Mouse (Mus musculus) liver, postnatal 0 days (tissue): ENCODE results near the gene Lig3. TPM values are rescaled to one million over a fixed set of nuclear protein-coding genes. Genes with fewer than 3 reads are reported as not detected.

Source experiments
- ATAC-seq: fragments of 200-750 bp; cut with Nextera tagmentation; 2 replicates; pipeline ENCODE4 v1.8.0; 2017; ENCODE audit warnings: mild to moderate bottlenecking, moderate library complexity
- DNase-seq: peaks from one replicate; pipeline ENCODE4 v3.0.0-alpha.2; 2016
- H3K27ac ChIP-seq: fragments of 300-500 bp; sonication (generic); 2 replicates; pipeline ENCODE4 v1.5.1; 2014; ENCODE audit warnings: antibody characterized with exemption, moderate library complexity, mild to moderate bottlenecking, low read depth
- H3K27me3 ChIP-seq: fragments of 300-500 bp; sonication (generic); 2 replicates; pipeline ENCODE4 v1.6.1; 2014; ENCODE audit warnings: low read length, control low read depth, mixed read lengths; ENCODE audit not compliant: insufficient read depth
- H3K36me3 ChIP-seq: fragments of 300-500 bp; sonication (generic); replicated peaks from 2 replicates; pipeline ENCODE4 v1.6.1; 2014; ENCODE audit warnings: mild to moderate bottlenecking, control low read depth, low read length, moderate library complexity, mixed read lengths; ENCODE audit not compliant: insufficient read depth
- H3K4me1 ChIP-seq: fragments of 300-500 bp; sonication (generic); 2 replicates; pipeline ENCODE4 v1.6.1; 2014; ENCODE audit warnings: antibody characterized with exemption, mild to moderate bottlenecking, control low read depth; ENCODE audit not compliant: insufficient read depth
- H3K4me2 ChIP-seq: fragments of 300-500 bp; sonication (generic); 2 replicates; pipeline ENCODE4 v1.6.1; 2014; ENCODE audit warnings: low read depth, mild to moderate bottlenecking, low read length, moderate library complexity, mixed read lengths
- H3K4me3 ChIP-seq: fragments of 300-500 bp; sonication (generic); 2 replicates; pipeline ENCODE4 v1.5.1; 2014; ENCODE audit warnings: low read depth, low read length
- H3K9ac ChIP-seq: fragments of 300-500 bp; sonication (generic); replicated peaks from 2 replicates; pipeline ENCODE4 v1.6.1; 2014; ENCODE audit warnings: mild to moderate bottlenecking, moderate library complexity
- H3K9me3 ChIP-seq: fragments of 300-500 bp; sonication (generic); 2 replicates; pipeline ENCODE4 v1.6.1; 2016; ENCODE audit warnings: mild to moderate bottlenecking, control low read depth, low read length, mixed read lengths
- CTCF ChIP-seq: sonication (generic); IDR thresholded peaks from 2 replicates; pipeline ENCODE4 v1.5.1; 2016; ENCODE audit warnings: antibody characterized with exemption, low read depth
- EP300 ChIP-seq: IDR thresholded peaks from 2 replicates; pipeline ENCODE4 v1.6.1; 2016; ENCODE audit warnings: antibody characterized with exemption, low read depth, mild to moderate bottlenecking
- WGBS: fragments of 180-500 bp; shearing (Covaris S2); extraction: QIAGEN DNeasy Blood & Tissue Kit; methylation state at CpG from one replicate; pipeline ENCODE4 v1.1.7; 2014; ENCODE audit not compliant: insufficient replicate concordance; 5-methylcytosine and 5-hydroxymethylcytosine counted together
- polyA plus RNA-seq: library from polyadenylated mRNA; unstranded; fragments of >200 nt; fragmentation: Nextera tagmentation; extraction: Ambion mirVana; gene quantifications from 2 replicates; pipeline ENCODE4 v1.2.1, GENCODE M21; 2015

The Lig3 gene
- 4.8 TPM in 2 replicates for polyA plus RNA-seq

DNA sequence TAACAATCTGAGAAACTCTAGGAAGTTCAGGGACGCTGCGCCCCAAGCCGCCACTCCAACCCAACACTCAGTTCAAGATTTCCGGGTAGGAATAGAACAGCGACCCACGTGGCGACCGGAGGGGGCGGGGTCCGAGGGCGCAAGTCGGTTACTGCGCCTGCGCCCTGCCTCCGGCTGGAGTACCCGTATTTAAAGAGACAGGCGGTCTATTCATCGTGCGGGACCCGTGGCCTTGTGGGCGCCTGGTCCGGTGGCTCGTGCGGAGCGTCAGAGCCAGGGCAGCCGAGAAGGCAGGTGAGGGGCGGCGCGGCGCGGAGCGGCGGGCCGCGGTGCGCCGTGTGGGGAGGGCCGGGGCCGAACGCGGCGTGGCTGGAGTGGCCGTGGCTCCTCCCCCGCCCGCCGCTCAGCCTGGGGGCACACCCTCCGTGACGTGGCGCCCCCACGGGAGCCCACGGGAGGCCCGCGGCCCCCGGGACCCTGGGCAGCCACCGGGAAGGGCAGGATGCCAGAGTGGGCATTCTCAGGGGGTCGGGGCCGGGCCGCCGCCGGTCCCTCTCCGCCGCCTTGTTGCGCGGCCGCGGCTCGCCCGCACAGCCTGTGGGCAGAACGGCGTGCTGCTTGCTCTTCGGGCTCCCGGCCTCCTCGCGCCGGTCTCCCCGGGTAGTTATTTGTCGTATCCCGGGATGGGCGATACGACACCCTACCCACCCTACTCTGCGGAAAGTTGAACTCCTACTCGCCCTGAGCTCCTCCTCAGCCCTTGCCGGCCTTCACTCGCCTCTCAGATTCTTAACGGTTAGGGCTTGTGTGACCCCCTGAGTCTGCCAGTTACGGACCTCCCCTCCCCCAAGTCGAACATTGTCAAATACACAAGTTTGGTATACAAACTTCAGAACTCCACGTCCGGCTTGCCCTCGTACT, at the start of gene Lig3:
Gene Lig3, plus strand, starts transcription at position 126 of the 921 bp plus-strand sequence.
- peaks cover 16% of the 10 kb centered on the region; the same call in 1 of the 2 replicates for H3K4me1 ChIP-seq
- H3K27me3 ChIP-seq = no peaks in the 10 kb centered on the region
- peak; percentile 93 for ATAC-seq
- peak; percentile 95 for DNase-seq
- peak within 1 kb of the TSS; percentile 98 for H3K9ac ChIP-seq
- H3K27ac ChIP-seq = peak within 1 kb of the TSS; percentile 94
- peak within 1 kb of the TSS; percentile 99 for H3K4me3 ChIP-seq
- WGBS = under 1% methylated on average over 74 of the region's 90 CpGs
- TF ChIP-seq CTCF (no peak), EP300 (no peak)
- peak within 1 kb of the TSS; percentile 74 for H3K4me2 ChIP-seq
- H3K9me3 ChIP-seq = no peaks in the 10 kb centered on the region
- H3K36me3 ChIP-seq = peaks cover 19% of the 10 kb centered on the region

DNA sequence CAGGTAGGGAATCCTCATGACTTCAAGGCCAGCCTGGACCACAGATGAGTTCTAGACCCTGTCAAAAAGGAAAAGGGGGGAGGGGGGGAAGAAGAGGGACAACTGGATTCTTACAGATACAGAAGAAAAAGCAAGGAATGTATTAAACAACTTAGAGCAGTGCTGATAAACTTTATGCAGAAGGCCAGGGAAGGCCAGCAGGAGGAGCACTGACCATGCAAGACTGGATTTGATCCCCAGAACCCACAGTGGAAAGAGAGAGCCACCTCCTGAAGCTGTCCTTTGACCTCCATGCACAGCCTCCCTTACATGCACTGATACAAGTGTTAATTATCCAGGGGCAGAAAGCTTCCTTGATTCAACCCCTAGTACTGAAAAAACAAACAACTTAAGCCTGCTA, 46.7 kb upstream of the Lig3 start:
- Histone ChIP-seq H3K9ac (no peak overlapping the region), H3K4me3 (no peak overlapping the region), H3K36me3 (no peaks in the 10 kb centered on the region), H3K4me1 (no peaks in the 10 kb centered on the region), H3K27me3 (no peaks in the 10 kb centered on the region), H3K9me3 (no peaks in the 10 kb centered on the region), H3K27ac (no peak overlapping the region), H3K4me2 (no peak overlapping the region)
- DNase-seq (no peak), ATAC-seq (no peak)
- TF ChIP-seq EP300 (no peak), CTCF (peak; percentile 47)

GRCm38 (mm10) chr11:82739006-82739405, 41.9 kb upstream of the Lig3 start:
- Histone ChIP-seq H3K4me2 (no peak overlapping the region), H3K27me3 (no peaks in the 10 kb centered on the region), H3K9me3 (no peaks in the 10 kb centered on the region), H3K27ac (no peak overlapping the region), H3K9ac (no peak overlapping the region), H3K4me1 (no peaks in the 10 kb centered on the region), H3K36me3 (no peaks in the 10 kb centered on the region), H3K4me3 (no peak overlapping the region)
- no peak for DNase-seq
- TF ChIP-seq EP300 (no peak), CTCF (peak; percentile 16; the same call in 1 of the 2 replicates)
- ATAC-seq = no peak

DNA sequence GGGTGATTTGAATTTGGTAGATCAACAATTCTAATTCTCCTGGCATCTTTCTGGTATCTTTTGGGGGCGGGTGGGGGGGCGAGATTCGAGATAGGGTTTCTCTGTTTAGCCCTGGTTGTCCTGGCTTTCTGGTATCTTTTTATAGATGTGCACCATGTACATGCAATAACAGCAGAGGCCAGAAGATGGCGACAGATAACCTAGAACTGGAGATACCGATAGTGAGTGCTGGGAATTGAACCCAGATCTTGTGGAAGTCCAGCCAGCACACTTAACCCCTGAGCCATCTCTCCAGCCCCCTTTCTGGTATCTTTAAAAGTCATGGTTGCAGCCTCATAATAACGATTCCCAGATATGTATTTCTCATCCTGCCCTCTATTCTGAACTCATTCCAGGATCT, 34.8 kb upstream of the Lig3 start:
- DNase-seq (peak; percentile 69), ATAC-seq (no peak)
- Histone ChIP-seq H3K9me3 (peaks cover 2% of the 10 kb centered on the region; the same call in 1 of the 2 replicates), H3K27ac (no peak overlapping the region), H3K36me3 (no peaks in the 10 kb centered on the region), H3K4me2 (0 out of 2 replicates have a peak overlapping the region, but pooled peaks have one; percentile 62), H3K4me1 (no peaks in the 10 kb centered on the region), H3K9ac (no peak overlapping the region), H3K27me3 (no peaks in the 10 kb centered on the region), H3K4me3 (no peak overlapping the region; the same call in 1 of the 2 replicates)
- TF ChIP-seq EP300 = no peak
- peak; percentile 81 for TF ChIP-seq CTCF
- WGBS = 33% methylated on average over 6 of the region's 6 CpGs

- peak overlapping the region; percentile 62 for H3K4me2 ChIP-seq
- H3K27me3 ChIP-seq = no peaks in the 10 kb centered on the region
- H3K36me3 ChIP-seq = no peaks in the 10 kb centered on the region
- ATAC-seq (peak; percentile 55), DNase-seq (peak; percentile 41)
- peak overlapping the region; percentile 30 for H3K4me3 ChIP-seq
- peak overlapping the region; percentile 66 for H3K27ac ChIP-seq
- no peaks in the 10 kb centered on the region for H3K4me1 ChIP-seq
- peaks cover 2% of the 10 kb centered on the region; the same call in 1 of the 2 replicates for H3K9me3 ChIP-seq
- H3K9ac ChIP-seq = peak overlapping the region; percentile 58
- 30% methylated on average over 8 of the region's 8 CpGs for WGBS
- TF ChIP-seq CTCF = no peak
- no peak for TF ChIP-seq EP300
These were observed 34.0 kb upstream of the Lig3 start for GRCm38 (mm10) chr11:82746857-82747366.

DNA sequence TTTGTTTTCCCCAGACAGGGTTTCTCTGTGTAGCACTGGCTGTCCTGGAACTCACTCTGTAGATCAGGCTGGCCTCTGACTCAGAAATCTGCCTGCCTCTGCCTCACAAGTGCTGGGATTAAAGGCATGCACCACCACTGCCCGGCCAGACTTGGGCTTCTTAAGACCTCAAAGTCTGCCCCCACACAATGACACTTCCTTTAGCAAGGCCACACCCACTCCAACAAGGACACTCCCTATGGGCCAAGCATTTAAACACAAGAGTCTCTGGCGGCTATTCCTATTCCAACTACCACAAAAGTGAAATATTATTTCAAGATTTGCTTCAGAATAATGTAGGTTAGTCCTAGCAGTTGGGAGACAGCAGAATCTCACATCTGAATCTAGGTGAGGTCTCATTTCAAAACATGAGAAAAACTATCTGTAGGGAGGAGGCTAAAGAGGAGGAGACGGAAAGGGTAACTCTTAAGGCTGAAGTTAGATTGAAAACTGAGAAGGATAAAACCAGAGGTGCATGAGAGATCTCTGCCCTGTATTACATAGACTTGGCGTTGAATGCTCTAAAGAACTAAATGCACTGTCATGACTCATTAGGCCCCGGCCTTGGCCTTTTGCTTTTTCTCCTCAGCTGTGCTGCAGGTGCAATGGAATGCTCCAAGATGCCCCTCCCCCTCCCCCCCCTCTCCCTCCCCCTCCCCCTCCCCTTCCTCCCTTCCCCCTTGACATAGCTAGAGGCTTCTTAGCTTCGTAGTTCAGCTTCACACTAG, 28.4 kb upstream of the Lig3 start:
- Histone ChIP-seq H3K4me1 (no peaks in the 10 kb centered on the region), H3K27me3 (no peaks in the 10 kb centered on the region), H3K9ac (no peak overlapping the region), H3K4me3 (no peak overlapping the region), H3K9me3 (no peaks in the 10 kb centered on the region), H3K27ac (no peak overlapping the region), H3K36me3 (no peaks in the 10 kb centered on the region), H3K4me2 (no peak overlapping the region)
- 58% methylated on average over 6 of the region's 6 CpGs for WGBS
- DNase-seq = no peak
- no peak for ATAC-seq
- TF ChIP-seq EP300 = no peak
- TF ChIP-seq CTCF = no peak
